ENCODE assay signal across 17 mouse cellular contexts in the genomic region with DNA sequence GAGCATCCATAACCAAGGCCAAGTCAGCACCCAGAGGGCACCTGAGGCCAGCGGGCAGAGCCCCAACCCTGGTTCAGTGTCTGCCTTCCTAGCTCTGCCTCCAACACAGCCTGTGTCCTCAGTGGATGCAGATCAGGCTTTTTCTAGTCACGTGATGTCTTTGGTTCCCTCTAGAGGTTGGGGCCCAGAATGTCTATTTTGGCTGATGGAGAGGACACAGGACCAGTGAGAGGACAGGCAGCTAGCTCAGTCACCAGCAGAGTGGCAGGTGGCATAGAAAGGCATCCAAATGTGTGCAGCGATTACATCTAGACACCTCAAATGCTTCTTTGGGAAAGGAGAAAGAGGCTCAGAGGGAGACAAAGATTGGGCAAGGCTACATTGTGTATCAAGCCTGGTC. TPM values are rescaled to one million over a fixed set of nuclear protein-coding genes. Genes with fewer than 3 reads are reported as not detected.
DNase-seq lines count a peak whose midpoint lies in the region; ATAC-seq and TF ChIP-seq lines count a peak whose summit lies in the region.
"Had no signal": no experiment of that assay in that cellular context is flagged by ENCODE, and none has a peak within 500 bp of the region (broad histone marks: within the 10 kb centered on the region; RNA-seq: fewer than 3 reads in every experiment).

No protein-coding gene starts in this region.

- no peaks in the 10 kb centered on the region for H3K4me1 ChIP-seq in liver, embryonic 14.5 days (replicated peaks; ENCODE audit: control insufficient read depth in 2 of 2, insufficient read depth in 2 of 2, low read length in 1 of 2)
- H3K4me1 ChIP-seq in liver, embryonic 11.5 days (replicated peaks; ENCODE audit: control insufficient read depth, insufficient read depth, low read length): no peaks in the 10 kb centered on the region
- no peaks in the 10 kb centered on the region for H3K4me1 ChIP-seq in MEL (ENCODE audit: control insufficient read depth in 1 of 2, insufficient read depth in 2 of 2, low read length in 2 of 2)
- H3K4me1 ChIP-seq in kidney, embryonic 15.5 days: 0 out of 2 replicates have a peak, but pooled peaks cover 3% of the 10 kb centered on the region
- H3K4me1 ChIP-seq: embryonic facial prominence, embryonic 12.5 days had no signal

- no peak overlapping the region for H3K9ac ChIP-seq in liver, embryonic 14.5 days (replicated peaks)
- H3K9ac ChIP-seq in liver, embryonic 11.5 days (ENCODE audit: low read depth, low read length): no peak overlapping the region
- no peak overlapping the region for H3K9ac ChIP-seq in MEL (ENCODE audit: control insufficient read depth, low read depth, low read length, poor library complexity, severe bottlenecking)
- no peak overlapping the region for H3K9ac ChIP-seq in kidney, embryonic 15.5 days
- H3K9ac ChIP-seq: embryonic facial prominence, embryonic 12.5 days had no signal

- TF ChIP-seq CTCF in liver, embryonic 14.5 days (IDR thresholded peaks at IDR 0.05; ENCODE audit: low read depth): peak; percentile 18; the same call in 1 of the 2 replicates
- TF ChIP-seq CTCF in MEL (IDR thresholded peaks at IDR 0.05 in 2 of 3, conservative IDR thresholded peaks at IDR 0.05 in 1 of 3; ENCODE audit: control insufficient read depth in 1 of 3, insufficient read depth in 1 of 3, low read depth in 2 of 3, low read length in 3 of 3, poor library complexity in 1 of 3, severe bottlenecking in 1 of 3): no peak; a peak in 1 of 6 replicates

- H3K4me2 ChIP-seq in liver, embryonic 14.5 days (ENCODE audit: low read depth): no peak overlapping the region
- H3K4me2 ChIP-seq in liver, embryonic 11.5 days: no peak overlapping the region
- no peak overlapping the region for H3K4me2 ChIP-seq in kidney, embryonic 15.5 days
- H3K4me2 ChIP-seq: embryonic facial prominence, embryonic 12.5 days had no signal

- TF ChIP-seq RAD21 in MEL (IDR thresholded peaks at IDR 0.05; ENCODE audit: low read depth, low read length): no peak

- no peak overlapping the region for H3K27ac ChIP-seq in liver, embryonic 14.5 days
- no peak overlapping the region for H3K27ac ChIP-seq in liver, embryonic 11.5 days (ENCODE audit: low read depth, low read length)
- no peak overlapping the region for H3K27ac ChIP-seq in MEL (ENCODE audit: control insufficient read depth, low read depth, low read length)
- no peak overlapping the region for H3K27ac ChIP-seq in kidney, embryonic 15.5 days
- H3K27ac ChIP-seq: embryonic facial prominence, embryonic 12.5 days; forebrain, embryonic 10.5 days; heart, adult 2 months had no signal

- no peak for ATAC-seq in liver, embryonic 14.5 days (ENCODE audit: insufficient read depth)
- no peak for ATAC-seq in liver, embryonic 11.5 days (replicated peaks; ENCODE audit: low FRiP score)
- ATAC-seq in kidney, embryonic 15.5 days (replicated peaks; ENCODE audit: low FRiP score): no peak

- no peak for DNase-seq in liver, embryonic 14.5 days (ENCODE audit: low read depth in 3 of 3, low spot score in 3 of 3)
- no peak for DNase-seq in liver, embryonic 11.5 days (ENCODE audit: low spot score)
- no peak for DNase-seq in MEL (ENCODE audit: low read depth, low spot score)
- peak; percentile 84 for DNase-seq in cerebellum, adult 11-12 months
- peak; percentile 30 for DNase-seq in induced T-regulatory cell, adult 2 months (ENCODE audit: low read depth)
- no peak for DNase-seq in heart, adult 11 months
- DNase-seq: adrenal gland, postnatal 10 days; heart, adult 2 months; kidney, postnatal 36 days; layer of hippocampus, postnatal 36 days; right cerebral cortex, postnatal 14 days; thymus, adult 2 months had no signal

- TF ChIP-seq EP300 in liver, embryonic 14.5 days (IDR thresholded peaks at IDR 0.05; ENCODE audit: low read depth): no peak
- no peak for TF ChIP-seq EP300 in MEL (IDR thresholded peaks at IDR 0.05; ENCODE audit: low read depth in 1 of 2, low read length in 2 of 2)

- H3K9me3 ChIP-seq in liver, embryonic 14.5 days (ENCODE audit: control insufficient read depth, low read length): no peaks in the 10 kb centered on the region
- peaks cover 3% of the 10 kb centered on the region; the same call in 1 of the 2 replicates for H3K9me3 ChIP-seq in liver, embryonic 11.5 days (ENCODE audit: control insufficient read depth, low read length)
- H3K9me3 ChIP-seq in MEL (replicated peaks; ENCODE audit: insufficient read depth, low read length): no peaks in the 10 kb centered on the region
- no peaks in the 10 kb centered on the region for H3K9me3 ChIP-seq in kidney, embryonic 15.5 days (replicated peaks)
- H3K9me3 ChIP-seq: embryonic facial prominence, embryonic 12.5 days had no signal

- WGBS in liver, embryonic 14.5 days (ENCODE audit: insufficient replicate concordance): 36% methylated on average over 3 of the region's 3 CpGs
- 54% methylated on average over 3 of the region's 3 CpGs for WGBS in liver, embryonic 11.5 days
- WGBS in kidney, embryonic 15.5 days: 50% methylated on average over 3 of the region's 3 CpGs

- no peak for TF ChIP-seq POLR2A in MEL (IDR thresholded peaks at IDR 0.05; ENCODE audit: control insufficient read depth in 1 of 2, insufficient read depth in 1 of 2, low read depth in 1 of 2, low read length in 2 of 2, poor library complexity in 1 of 2)

- H3K27me3 ChIP-seq in liver, embryonic 14.5 days (ENCODE audit: control insufficient read depth, insufficient read depth, low read length): no peaks in the 10 kb centered on the region
- no peaks in the 10 kb centered on the region; the same call in 1 of the 2 replicates for H3K27me3 ChIP-seq in liver, embryonic 11.5 days (replicated peaks; ENCODE audit: control insufficient read depth, insufficient read depth, low read length)
- H3K27me3 ChIP-seq in MEL (ENCODE audit: control insufficient read depth in 1 of 2, insufficient read depth in 2 of 2, low read length in 2 of 2): no peaks in the 10 kb centered on the region
- peaks cover 26% of the 10 kb centered on the region for H3K27me3 ChIP-seq in kidney, embryonic 15.5 days
- H3K27me3 ChIP-seq: embryonic facial prominence, embryonic 12.5 days had no signal

- no peaks in the 10 kb centered on the region for H3K36me3 ChIP-seq in liver, embryonic 14.5 days (replicated peaks; ENCODE audit: control insufficient read depth, insufficient read depth, low read depth)
- no peaks in the 10 kb centered on the region for H3K36me3 ChIP-seq in liver, embryonic 11.5 days (ENCODE audit: control insufficient read depth, insufficient read depth, low read length)
- H3K36me3 ChIP-seq in MEL (ENCODE audit: control insufficient read depth in 1 of 2, insufficient read depth in 2 of 2, low read length in 2 of 2): no peaks in the 10 kb centered on the region
- H3K36me3 ChIP-seq in kidney, embryonic 15.5 days: no peaks in the 10 kb centered on the region
- H3K36me3 ChIP-seq: embryonic facial prominence, embryonic 12.5 days; forebrain, embryonic 10.5 days had no signal

- no peaks in the 10 kb centered on the region for H3K79me2 ChIP-seq in MEL (ENCODE audit: control insufficient read depth, insufficient read depth, low read length, poor library complexity)

- H3K4me3 ChIP-seq in liver, embryonic 14.5 days (ENCODE audit: insufficient read depth in 1 of 2, low read depth in 2 of 2, low read length in 2 of 2): no peak overlapping the region
- H3K4me3 ChIP-seq in liver, embryonic 11.5 days (ENCODE audit: low read depth, low read length): no peak overlapping the region
- H3K4me3 ChIP-seq in MEL (ENCODE audit: control insufficient read depth in 1 of 2, insufficient read depth in 1 of 2, low read depth in 2 of 2, low read length in 2 of 2): no peak overlapping the region
- no peak overlapping the region for H3K4me3 ChIP-seq in kidney, embryonic 15.5 days (replicated peaks)
- H3K4me3 ChIP-seq: embryonic facial prominence, embryonic 12.5 days; forebrain, embryonic 10.5 days; heart, adult 2 months had no signal

TF ChIP-seq in MEL, 35 proteins besides CTCF, POLR2A, EP300 and RAD21:
- TF ChIP-seq MYC (IDR thresholded peaks at IDR 0.05; ENCODE audit: low read depth, low read length) (no peak), USF1 (IDR thresholded peaks at IDR 0.05; ENCODE audit: low read depth, low read length) (peak; percentile 72)

RNA-seq across cellular contexts. Expression of gene Fam241b, which starts 38.0 kb away (rescaled TPM):
- 0.24 and 0.27 TPM in 2 replicates for polyA plus RNA-seq in liver, embryonic 14.5 days (2012; rRNA removed)
- 0.20 and 0.51 TPM in 2 replicates for polyA plus RNA-seq in liver, embryonic 14.5 days (2014; fragmentation: Nextera tagmentation; extraction: Ambion mirVana)
- polyA plus RNA-seq in liver, embryonic 11.5 days (2014; fragmentation: Nextera tagmentation; extraction: Ambion mirVana): 0.71 and 0.77 TPM in 2 replicates
- total RNA-seq in MEL (2012; rRNA removed): 13.8 and 19.0 TPM in 2 replicates
- 10 to 100 TPM in 1 of 2 experiments, not detected in 1; 11.2 TPM for polyA plus RNA-seq in MEL (2012; ENCODE audit: insufficient read depth in 1 of 2, insufficient read length in 2 of 2, low read depth in 1 of 2, low replicate concordance in 2 of 2, missing spikeins in 1 of 2)
- polyA plus RNA-seq in kidney, embryonic 15.5 days (2015; fragmentation: Nextera tagmentation; extraction: Ambion mirVana): 12.8 and 16.3 TPM in 2 replicates

RNA-seq across cellular contexts. Expression of gene Neurog3, which starts 48.8 kb away (rescaled TPM):
- polyA plus RNA-seq in liver, embryonic 14.5 days (2012; rRNA removed): 0.06 and 0.16 TPM in 2 replicates
- polyA plus RNA-seq in liver, embryonic 14.5 days (2014; fragmentation: Nextera tagmentation; extraction: Ambion mirVana): not detected in 2 replicates
- not detected in 2 replicates for polyA plus RNA-seq in liver, embryonic 11.5 days (2014; fragmentation: Nextera tagmentation; extraction: Ambion mirVana)
- total RNA-seq in MEL (2012; rRNA removed): not detected in 2 replicates
- not detected for polyA plus RNA-seq in MEL (2012; ENCODE audit: insufficient read depth in 1 of 2, insufficient read length in 2 of 2, low read depth in 1 of 2, low replicate concordance in 2 of 2, missing spikeins in 1 of 2)
- polyA plus RNA-seq in kidney, embryonic 15.5 days (2015; fragmentation: Nextera tagmentation; extraction: Ambion mirVana): not detected in 2 replicates
- total RNA-seq: adrenal gland, postnatal 10 days; heart, adult 2 months; heart, postnatal 25 days; layer of hippocampus, postnatal 36 days had no signal
- polyA plus RNA-seq: heart, adult 2 months; limb, embryonic 11.5 days had no signal

RNA-seq across cellular contexts. Expression of gene Tspan15, which starts 49.4 kb away (rescaled TPM):
- polyA plus RNA-seq in liver, embryonic 14.5 days (2012; rRNA removed): 7.3 and 11.0 TPM in 2 replicates
- 7.3 and 9.8 TPM in 2 replicates for polyA plus RNA-seq in liver, embryonic 14.5 days (2014; fragmentation: Nextera tagmentation; extraction: Ambion mirVana)
- 13.8 and 14.1 TPM in 2 replicates for polyA plus RNA-seq in liver, embryonic 11.5 days (2014; fragmentation: Nextera tagmentation; extraction: Ambion mirVana)
- total RNA-seq in MEL (2012; rRNA removed): 0.23 and 0.52 TPM in 2 replicates
- polyA plus RNA-seq in MEL (2012; ENCODE audit: insufficient read depth in 1 of 2, insufficient read length in 2 of 2, low read depth in 1 of 2, low replicate concordance in 2 of 2, missing spikeins in 1 of 2): 1 to 10 TPM in 1 of 2 experiments, not detected in 1; 2.2 TPM
- 52.5 and 53.5 TPM in 2 replicates for polyA plus RNA-seq in kidney, embryonic 15.5 days (2015; fragmentation: Nextera tagmentation; extraction: Ambion mirVana)

Comparison
In these comparisons a context has a peak if more than half of its experiments do, and no peak if none do; other contexts are left out.
1. DNase-seq: peak in cerebellum, adult 11-12 months (single experiment) and induced T-regulatory cell, adult 2 months (single experiment); none in liver, embryonic 14.5 days (0 of 3), liver, embryonic 11.5 days (single experiment), MEL (single experiment) and heart, adult 11 months (single experiment).